In genomic region chr7:125550881-125551381, GRCm38 (mm10) we compare ENCODE assay signal across 9 mouse cellular contexts. TPM values are rescaled to one million over a fixed set of nuclear protein-coding genes. Genes with fewer than 3 reads are reported as not detected.
A peak's percentile ranks its signal among the peaks of the same experiment; 100 is the strongest.
DNase-seq lines count a peak whose midpoint lies in the region; ATAC-seq and TF ChIP-seq lines count a peak whose summit lies in the region.
"Had no signal": no experiment of that assay in that cellular context is flagged by ENCODE, and none has a peak within 500 bp of the region (broad histone marks: within the 10 kb centered on the region; RNA-seq: fewer than 3 reads in every experiment).

No protein-coding gene starts in this region.

- 0 out of 2 replicates have a peak overlapping the region, but pooled peaks have one; percentile 87 for H3K4me2 ChIP-seq in midbrain, embryonic 13.5 days (replicated peaks)
- no peak overlapping the region for H3K4me2 ChIP-seq in midbrain, embryonic 15.5 days
- H3K4me2 ChIP-seq in liver, embryonic 12.5 days: peak overlapping the region; percentile 98
- H3K4me2 ChIP-seq in stomach, embryonic 15.5 days: 0 out of 2 replicates have a peak overlapping the region, but pooled peaks have one; percentile 76
- H3K4me2 ChIP-seq in forebrain, postnatal 0 days (ENCODE audit: low read depth): no peak overlapping the region

- peaks cover 9% of the 10 kb centered on the region for H3K4me1 ChIP-seq in midbrain, embryonic 13.5 days (replicated peaks)
- H3K4me1 ChIP-seq in midbrain, embryonic 15.5 days: peaks cover 17% of the 10 kb centered on the region; the same call in 1 of the 2 replicates
- peaks cover 57% of the 10 kb centered on the region for H3K4me1 ChIP-seq in liver, embryonic 12.5 days
- H3K4me1 ChIP-seq in stomach, embryonic 15.5 days: peaks cover 11% of the 10 kb centered on the region; the same call in 1 of the 2 replicates
- peaks cover 11% of the 10 kb centered on the region; the same call in 1 of the 2 replicates for H3K4me1 ChIP-seq in forebrain, postnatal 0 days (ENCODE audit: insufficient read depth)

- no peak overlapping the region for H3K4me3 ChIP-seq in midbrain, embryonic 13.5 days (replicated peaks)
- H3K4me3 ChIP-seq in midbrain, embryonic 15.5 days: no peak overlapping the region
- no peak overlapping the region for H3K4me3 ChIP-seq in liver, embryonic 12.5 days
- no peak overlapping the region for H3K4me3 ChIP-seq in stomach, embryonic 15.5 days (replicated peaks)
- H3K4me3 ChIP-seq in forebrain, postnatal 0 days (ENCODE audit: low read depth, low read length): no peak overlapping the region

- no peaks in the 10 kb centered on the region for H3K36me3 ChIP-seq in midbrain, embryonic 13.5 days
- H3K36me3 ChIP-seq in midbrain, embryonic 15.5 days (replicated peaks): no peaks in the 10 kb centered on the region
- H3K36me3 ChIP-seq in liver, embryonic 12.5 days: no peaks in the 10 kb centered on the region
- no peaks in the 10 kb centered on the region for H3K36me3 ChIP-seq in stomach, embryonic 15.5 days
- no peaks in the 10 kb centered on the region for H3K36me3 ChIP-seq in forebrain, postnatal 0 days (ENCODE audit: insufficient read depth)

- no peak for ATAC-seq in midbrain, embryonic 13.5 days
- ATAC-seq in midbrain, embryonic 15.5 days (replicated peaks): no peak
- ATAC-seq in liver, embryonic 12.5 days: no peak
- ATAC-seq in stomach, embryonic 15.5 days (ENCODE audit: insufficient read depth, low FRiP score, low read depth): no peak
- no peak for ATAC-seq in forebrain, postnatal 0 days

- no peaks in the 10 kb centered on the region for H3K9me3 ChIP-seq in midbrain, embryonic 13.5 days
- no peaks in the 10 kb centered on the region for H3K9me3 ChIP-seq in midbrain, embryonic 15.5 days
- no peaks in the 10 kb centered on the region for H3K9me3 ChIP-seq in liver, embryonic 12.5 days (replicated peaks)
- no peaks in the 10 kb centered on the region for H3K9me3 ChIP-seq in stomach, embryonic 15.5 days
- no peaks in the 10 kb centered on the region for H3K9me3 ChIP-seq in forebrain, postnatal 0 days (ENCODE audit: low read length)

- no peak overlapping the region for H3K9ac ChIP-seq in midbrain, embryonic 13.5 days (replicated peaks)
- no peak overlapping the region for H3K9ac ChIP-seq in midbrain, embryonic 15.5 days
- 0 out of 2 replicates have a peak overlapping the region, but pooled peaks have one; percentile 81 for H3K9ac ChIP-seq in liver, embryonic 12.5 days
- H3K9ac ChIP-seq in stomach, embryonic 15.5 days: no peak overlapping the region
- H3K9ac ChIP-seq in forebrain, postnatal 0 days: no peak overlapping the region

- peak; percentile 20 to 33 for DNase-seq in adrenal gland, adult 18-20 months (ENCODE audit: low spot score in 2 of 2)
- no peak for DNase-seq in adrenal gland, postnatal 4 days (ENCODE audit: low spot score in 2 of 2)
- no peak for DNase-seq in forebrain, postnatal 0 days
- no peak for DNase-seq in testis, postnatal 14 days (ENCODE audit: low spot score)
- DNase-seq: B cell, adult 2 months had no signal

- WGBS in midbrain, embryonic 13.5 days: 88% methylated on average over 6 of the region's 6 CpGs
- WGBS in midbrain, embryonic 15.5 days: 74% methylated on average over 6 of the region's 6 CpGs
- 46% methylated on average over 6 of the region's 6 CpGs for WGBS in liver, embryonic 12.5 days (ENCODE audit: insufficient replicate concordance)
- 67% methylated on average over 6 of the region's 6 CpGs for WGBS in stomach, embryonic 15.5 days
- WGBS in forebrain, postnatal 0 days: 86% methylated on average over 6 of the region's 6 CpGs

- no peak overlapping the region for H3K27ac ChIP-seq in midbrain, embryonic 13.5 days
- no peak overlapping the region for H3K27ac ChIP-seq in midbrain, embryonic 15.5 days
- H3K27ac ChIP-seq in liver, embryonic 12.5 days: no peak overlapping the region
- peak overlapping the region; percentile 22 for H3K27ac ChIP-seq in stomach, embryonic 15.5 days
- H3K27ac ChIP-seq in forebrain, postnatal 0 days (ENCODE audit: low read depth, low read length): no peak overlapping the region

- no peak for TF ChIP-seq CTCF in forebrain, postnatal 0 days (IDR thresholded peaks at IDR 0.05; ENCODE audit: low read depth)

- H3K27me3 ChIP-seq in midbrain, embryonic 13.5 days: peaks cover 29% of the 10 kb centered on the region
- H3K27me3 ChIP-seq in midbrain, embryonic 15.5 days (replicated peaks): 0 out of 2 replicates have a peak, but pooled peaks cover 11% of the 10 kb centered on the region
- peaks cover 25% of the 10 kb centered on the region; the same call in 1 of the 2 replicates for H3K27me3 ChIP-seq in liver, embryonic 12.5 days (replicated peaks)
- no peaks in the 10 kb centered on the region for H3K27me3 ChIP-seq in stomach, embryonic 15.5 days (replicated peaks)
- H3K27me3 ChIP-seq in forebrain, postnatal 0 days (ENCODE audit: insufficient read depth, low read length): peaks cover 16% of the 10 kb centered on the region

RNA-seq across cellular contexts. Expression of gene Il4ra, which starts 1.0 kb away (rescaled TPM):
- 100 to 1,000 TPM in 1 of 2 experiments, 10 to 100 TPM in 1; 39.6 to 199 TPM for total RNA-seq in adrenal gland, adult 18-20 months (2021)
- total RNA-seq in adrenal gland, postnatal 4 days (2021): 10 to 100 TPM; 84.9 TPM
- polyA plus RNA-seq in midbrain, embryonic 13.5 days (2015; fragmentation: Nextera tagmentation; extraction: Ambion mirVana): 3.0 and 3.9 TPM in 2 replicates
- 5.4 and 5.9 TPM in 2 replicates for polyA plus RNA-seq in midbrain, embryonic 15.5 days (2015; fragmentation: Nextera tagmentation; extraction: Ambion mirVana)
- 4.1 and 5.2 TPM in 2 replicates for polyA plus RNA-seq in liver, embryonic 12.5 days (2016; fragmentation: Nextera tagmentation; extraction: Ambion mirVana)
- polyA plus RNA-seq in stomach, embryonic 15.5 days (2015; fragmentation: Nextera tagmentation; extraction: Ambion mirVana): 9.5 and 10.1 TPM in 2 replicates
- total RNA-seq in forebrain, postnatal 0 days (2014; rRNA removed): 6.0 and 6.9 TPM in 2 replicates
- 3.3 and 4.1 TPM in 2 replicates for polyA plus RNA-seq in forebrain, postnatal 0 days (2015; fragmentation: Nextera tagmentation; extraction: Ambion mirVana)

RNA-seq across cellular contexts. Expression of gene Il21r, which starts 52.3 kb away (rescaled TPM):
- under 1 TPM; 0.40 to 0.74 TPM for total RNA-seq in adrenal gland, adult 18-20 months (2021)
- under 1 TPM; 0.76 TPM for total RNA-seq in adrenal gland, postnatal 4 days (2021)
- polyA plus RNA-seq in midbrain, embryonic 13.5 days (2015; fragmentation: Nextera tagmentation; extraction: Ambion mirVana): 0.31 and 0.48 TPM in 2 replicates
- 0.39 and 0.41 TPM in 2 replicates for polyA plus RNA-seq in midbrain, embryonic 15.5 days (2015; fragmentation: Nextera tagmentation; extraction: Ambion mirVana)
- 1.1 and 1.4 TPM in 2 replicates for polyA plus RNA-seq in liver, embryonic 12.5 days (2016; fragmentation: Nextera tagmentation; extraction: Ambion mirVana)
- 0.57 and 0.65 TPM in 2 replicates for polyA plus RNA-seq in stomach, embryonic 15.5 days (2015; fragmentation: Nextera tagmentation; extraction: Ambion mirVana)
- 0.95 and 1.2 TPM in 2 replicates for total RNA-seq in forebrain, postnatal 0 days (2014; rRNA removed)
- 0.21 and 0.23 TPM in 2 replicates for polyA plus RNA-seq in forebrain, postnatal 0 days (2015; fragmentation: Nextera tagmentation; extraction: Ambion mirVana)

RNA-seq across cellular contexts. Expression of gene Nsmce1, which starts 59.5 kb away (rescaled TPM):
- 10 to 100 TPM; 28.7 to 36.5 TPM for total RNA-seq in adrenal gland, adult 18-20 months (2021)
- 10 to 100 TPM; 59.7 to 60.0 TPM for total RNA-seq in adrenal gland, postnatal 4 days (2021)
- 110 and 116 TPM in 2 replicates for polyA plus RNA-seq in midbrain, embryonic 13.5 days (2015; fragmentation: Nextera tagmentation; extraction: Ambion mirVana)
- polyA plus RNA-seq in midbrain, embryonic 15.5 days (2015; fragmentation: Nextera tagmentation; extraction: Ambion mirVana): 88.3 and 92.3 TPM in 2 replicates
- 97.0 and 97.7 TPM in 2 replicates for polyA plus RNA-seq in liver, embryonic 12.5 days (2016; fragmentation: Nextera tagmentation; extraction: Ambion mirVana)
- polyA plus RNA-seq in stomach, embryonic 15.5 days (2015; fragmentation: Nextera tagmentation; extraction: Ambion mirVana): 111 and 121 TPM in 2 replicates
- 43.3 and 58.6 TPM in 2 replicates for total RNA-seq in forebrain, postnatal 0 days (2014; rRNA removed)
- polyA plus RNA-seq in forebrain, postnatal 0 days (2015; fragmentation: Nextera tagmentation; extraction: Ambion mirVana): 107 and 123 TPM in 2 replicates

Comparison
In these comparisons a context has a peak if more than half of its experiments do, and no peak if none do; other contexts are left out.
1. DNase-seq: peak in adrenal gland, adult 18-20 months (2 of 2); none in adrenal gland, postnatal 4 days (0 of 2), forebrain, postnatal 0 days (single experiment) and testis, postnatal 14 days (single experiment).
2. H3K4me2 ChIP-seq: peak in midbrain, embryonic 13.5 days (single experiment), liver, embryonic 12.5 days (single experiment) and stomach, embryonic 15.5 days (single experiment); none in midbrain, embryonic 15.5 days (single experiment) and forebrain, postnatal 0 days (single experiment).